In the genomic region with DNA sequence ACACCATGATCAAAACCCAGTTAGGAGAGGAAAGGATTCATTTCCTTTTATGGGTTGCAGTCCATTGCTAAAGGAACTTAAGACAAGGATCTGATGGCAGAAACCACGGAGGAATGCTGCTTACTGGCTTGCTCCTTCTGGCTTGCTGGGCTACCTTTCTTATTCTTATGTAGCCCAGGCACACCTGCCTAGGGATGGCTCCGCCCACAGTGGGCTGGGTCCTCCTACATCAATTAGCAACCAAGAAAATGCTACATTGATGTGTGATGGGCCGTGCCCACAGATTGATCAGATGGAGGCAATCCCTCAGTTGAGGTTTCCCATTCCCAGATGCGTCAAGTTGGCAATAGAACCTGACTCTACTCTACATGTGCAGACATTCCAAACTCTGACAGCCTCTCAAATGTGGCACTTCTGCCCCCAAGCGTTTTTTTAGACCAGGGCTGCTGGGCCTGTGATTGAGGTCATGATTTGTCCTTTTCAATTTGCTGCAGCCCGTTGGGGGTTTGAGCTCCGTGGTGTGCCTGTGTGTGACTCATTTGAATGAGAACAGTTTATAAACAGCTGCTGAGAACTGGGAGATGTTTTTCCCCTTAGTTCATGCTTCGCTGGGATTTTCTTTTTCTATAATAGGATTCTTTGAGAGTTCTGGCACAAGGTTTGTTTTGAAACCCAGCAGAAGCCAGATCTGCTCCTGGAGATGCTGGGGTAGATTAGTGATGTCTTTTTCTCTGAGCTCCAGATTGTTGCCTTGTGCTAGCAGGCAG, we compare ENCODE assay signal across 9 mouse cellular contexts.
DNase-seq lines count a peak whose midpoint lies in the region; ATAC-seq and TF ChIP-seq lines count a peak whose summit lies in the region.
"Had no signal": no experiment of that assay in that cellular context is flagged by ENCODE, and none has a peak within 500 bp of the region (broad histone marks: within the 10 kb centered on the region; RNA-seq: fewer than 3 reads in every experiment).

No protein-coding gene starts in this region.

- peak; percentile 51 for ATAC-seq in forebrain, embryonic 16.5 days
- peak; percentile 79 for ATAC-seq in hindbrain, postnatal 0 days
- ATAC-seq in monocyte, adult 5-6 weeks (replicated peaks; ENCODE audit: insufficient number of reproducible peaks, low FRiP score, low TSS enrichment, poor library complexity, severe bottlenecking), result no peak

- no peaks in the 10 kb centered on the region for H3K36me3 ChIP-seq in forebrain, embryonic 16.5 days (ENCODE audit: control insufficient read depth, insufficient read depth)
- H3K36me3 ChIP-seq in hindbrain, postnatal 0 days (ENCODE audit: insufficient read depth, low read length), result no peaks in the 10 kb centered on the region
- H3K36me3 ChIP-seq: limb, embryonic 13.5 days had no signal

- whole genome bisulfite sequencing in forebrain, embryonic 16.5 days, result 40% methylated on average over 8 of the region's 8 CpGs
- WGBS in hindbrain, postnatal 0 days, result 34% methylated on average over 8 of the region's 8 CpGs

- peak overlapping the region; percentile 8; the same call in 1 of the 2 replicates for H3K27ac ChIP-seq in forebrain, embryonic 16.5 days (ENCODE audit: low read length)
- no peak overlapping the region; the same call in 1 of the 2 replicates for H3K27ac ChIP-seq in hindbrain, postnatal 0 days
- H3K27ac ChIP-seq: limb, embryonic 13.5 days had no signal

- no peak overlapping the region; the same call in 1 of the 2 replicates for H3K4me2 ChIP-seq in forebrain, embryonic 16.5 days (ENCODE audit: low read length)
- H3K4me2 ChIP-seq in hindbrain, postnatal 0 days (ENCODE audit: low read depth, low read length), result peak overlapping the region; percentile 0; the same call in 1 of the 2 replicates
- H3K4me2 ChIP-seq: limb, embryonic 13.5 days had no signal

- DNase-seq in right cerebral cortex, adult 18-20 months, result peak; percentile 69
- no peak for DNase-seq in right cerebral cortex, postnatal 14 days
- DNase-seq in hindbrain, postnatal 0 days (ENCODE audit: low spot score), result peak; percentile 66
- DNase-seq in lung, postnatal 25 days (ENCODE audit: low spot score), result peak; percentile 18
- DNase-seq in urinary bladder, postnatal 10 days (ENCODE audit: low spot score), result no peak
- DNase-seq in kidney, adult 9 months, result no peak

- no peaks in the 10 kb centered on the region for H3K27me3 ChIP-seq in forebrain, embryonic 16.5 days (replicated peaks; ENCODE audit: control insufficient read depth, insufficient read depth, low read length)
- no peaks in the 10 kb centered on the region for H3K27me3 ChIP-seq in hindbrain, postnatal 0 days (ENCODE audit: insufficient read depth, low read length)
- H3K27me3 ChIP-seq: limb, embryonic 13.5 days had no signal

- H3K9ac ChIP-seq in forebrain, embryonic 16.5 days (replicated peaks; ENCODE audit: low read depth, low read length), result no peak overlapping the region
- H3K9ac ChIP-seq in hindbrain, postnatal 0 days (replicated peaks; ENCODE audit: low read length), result no peak overlapping the region
- H3K9ac ChIP-seq: limb, embryonic 13.5 days had no signal

- H3K4me1 ChIP-seq in forebrain, embryonic 16.5 days (replicated peaks; ENCODE audit: control insufficient read depth, insufficient read depth, low read length), result peaks cover 7% of the 10 kb centered on the region
- H3K4me1 ChIP-seq in hindbrain, postnatal 0 days (ENCODE audit: insufficient read depth, low read length), result no peaks in the 10 kb centered on the region; the same call in 1 of the 2 replicates
- H3K4me1 ChIP-seq: limb, embryonic 13.5 days had no signal

- H3K9me3 ChIP-seq in forebrain, embryonic 16.5 days (ENCODE audit: control insufficient read depth, low read length), result no peaks in the 10 kb centered on the region
- no peaks in the 10 kb centered on the region for H3K9me3 ChIP-seq in hindbrain, postnatal 0 days (ENCODE audit: low read length)
- H3K9me3 ChIP-seq: limb, embryonic 13.5 days had no signal

- H3K4me3 ChIP-seq in forebrain, embryonic 16.5 days (replicated peaks; ENCODE audit: low read length), result no peak overlapping the region
- H3K4me3 ChIP-seq in hindbrain, postnatal 0 days (ENCODE audit: low read length), result no peak overlapping the region
- H3K4me3 ChIP-seq: limb, embryonic 13.5 days had no signal

- peak; percentile 29 for TF ChIP-seq CTCF in hindbrain, postnatal 0 days (IDR thresholded peaks at IDR 0.05; ENCODE audit: low read depth)

Comparison
In these comparisons a context has a peak if more than half of its experiments do, and no peak if none do; other contexts are left out.
1. DNase-seq: peak in right cerebral cortex, adult 18-20 months (single experiment), hindbrain, postnatal 0 days (single experiment) and lung, postnatal 25 days (single experiment); none in right cerebral cortex, postnatal 14 days (single experiment), urinary bladder, postnatal 10 days (single experiment) and kidney, adult 9 months (single experiment).